Mouse (Mus musculus) ES-E14 (cell line): ENCODE measurements at regions not wholly inside any gene's neighbourhood (a gene's known extent, or its start where the extent isn't known, plus 50 kb on each side); places are given as distances from the start of the nearest gene placed in this dataset.

ENCODE experiments used
- DNase-seq: peaks from one replicate; pipeline ENCODE4 v3.0.0-alpha.2; 2013; ENCODE audit warnings: low read depth, low spot score
- H3K27ac ChIP-seq: 2 replicates; pipeline ENCODE4 v1.5.1; 2012; ENCODE audit warnings: low read depth, mild to moderate bottlenecking, low read length, moderate library complexity, mixed read lengths; ENCODE audit not compliant: poor library complexity, insufficient read depth, severe bottlenecking
- H3K36me3 ChIP-seq: 2 replicates; pipeline ENCODE4 v1.6.1; 2012; ENCODE audit warnings: mild to moderate bottlenecking, low read length, moderate library complexity, mixed read lengths; ENCODE audit not compliant: control insufficient read depth, poor library complexity, insufficient read depth, severe bottlenecking
- H3K4me1 ChIP-seq, 2 experiments: fragments of 150-350 bp in 1 of 2; sonication (generic) in 1 of 2; 2 replicates each; pipeline ENCODE4 v1.6.1; 2012; ENCODE audit warnings: low read length in 2 of 2, mild to moderate bottlenecking in 1 of 2, mixed read lengths in 1 of 2; ENCODE audit not compliant: control insufficient read depth in 2 of 2, insufficient read depth in 2 of 2, poor library complexity in 1 of 2
- H3K4me3 ChIP-seq, 2 experiments: fragments of 150-350 bp in 1 of 2; sonication (generic) in 1 of 2; 2 replicates each; pipeline ENCODE4 v1.5.1; 2012; ENCODE audit warnings: low read length in 2 of 2, low read depth in 1 of 2, mild to moderate bottlenecking in 1 of 2, mixed read lengths in 1 of 2; ENCODE audit not compliant: insufficient read depth in 1 of 2, poor library complexity in 1 of 2, severe bottlenecking in 1 of 2
- H3K9ac ChIP-seq: 2 replicates; pipeline ENCODE4 v1.6.1; 2012; ENCODE audit warnings: low read depth, mild to moderate bottlenecking, low read length, mixed read lengths; ENCODE audit not compliant: poor library complexity, insufficient read depth, severe bottlenecking
- H3K9me3 ChIP-seq: fragments of 150-350 bp; sonication (generic); 2 replicates; pipeline ENCODE4 v1.6.1; 2012; ENCODE audit warnings: low read depth, mild to moderate bottlenecking, low read length; ENCODE audit not compliant: control insufficient read depth, insufficient read depth
- CHD2 ChIP-seq: IDR thresholded peaks from 2 replicates; pipeline ENCODE4 v1.6.1; 2014; ENCODE audit warnings: mild to moderate bottlenecking, low read depth, low read length, inconsistent platforms
- HCFC1 ChIP-seq: IDR thresholded peaks from 2 replicates; pipeline ENCODE4 v1.6.1; 2012; ENCODE audit warnings: low read length, inconsistent platforms, borderline replicate concordance; ENCODE audit not compliant: insufficient read depth
- MAFK ChIP-seq: IDR thresholded peaks from 2 replicates; pipeline ENCODE4 v1.6.1; 2014; ENCODE audit warnings: mild to moderate bottlenecking, low read depth, low read length, inconsistent platforms; ENCODE audit not compliant: insufficient read depth
- ZC3H11A ChIP-seq: IDR thresholded peaks from 2 replicates; pipeline ENCODE4 v1.6.1; 2012; ENCODE audit warnings: low read depth, mild to moderate bottlenecking, inconsistent platforms, low read length, borderline replicate concordance
- ZNF384 ChIP-seq: IDR thresholded peaks from 2 replicates; pipeline ENCODE4 v1.6.1; 2012; ENCODE audit warnings: low read depth, low read length, inconsistent platforms
- in situ Hi-C, 2 experiments: fragments of 600-800 bp; cut with MboI; formaldehyde crosslinking; loops; one replicate each; pipeline ENCODE4 v1.15.1; 2025; ENCODE audit warnings: low sequenced_read_pairs in 2 of 2, inconsistent platforms in 1 of 2; ENCODE audit not compliant: unreplicated experiment in 2 of 2

GRCm38 (mm10) chr15:31106907-31107306, 117.2 kb upstream of the Dap start:
- H3K27ac ChIP-seq: no peak overlapping the region
- no peaks in the 10 kb centered on the region for H3K36me3 ChIP-seq
- H3K9ac ChIP-seq: no peak overlapping the region
- DNase-seq: no peak
- TF ChIP-seq MAFK (no peak), CHD2 (no peak)
- no peak overlapping the region for H3K4me3 ChIP-seq
- H3K9me3 ChIP-seq: no peaks in the 10 kb centered on the region
- in situ Hi-C loops: no loop called here
- H3K4me1 ChIP-seq: no peaks in the 10 kb centered on the region

DNA sequence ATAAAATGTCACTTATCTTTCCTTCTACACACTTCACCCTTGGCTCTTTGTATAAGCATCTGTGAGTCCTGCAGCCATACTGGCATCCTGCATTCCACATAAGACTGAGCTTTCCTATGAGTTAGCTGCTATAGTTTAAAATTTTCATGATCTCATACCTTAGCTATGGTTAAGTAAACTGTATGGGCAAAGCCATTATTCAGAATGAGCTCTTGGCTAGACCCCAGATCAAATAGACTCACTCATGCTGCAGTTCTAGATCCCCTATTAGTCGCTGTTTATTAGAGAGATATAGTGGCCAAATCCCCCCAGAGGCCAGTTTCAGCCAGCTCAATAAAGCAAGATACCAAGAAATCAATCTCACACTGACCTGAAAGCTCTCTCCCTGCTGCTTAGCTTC, 110.9 kb upstream of the Dap start:
- Histone ChIP-seq H3K36me3 (no peaks in the 10 kb centered on the region), H3K4me3 (no peak overlapping the region), H3K4me1 (no peaks in the 10 kb centered on the region), H3K9ac (no peak overlapping the region), H3K27ac (no peak overlapping the region), H3K9me3 (no peaks in the 10 kb centered on the region)
- no peak for TF ChIP-seq ZC3H11A
- no peak for TF ChIP-seq HCFC1
- TF ChIP-seq MAFK: no peak
- TF ChIP-seq CHD2: no peak
- TF ChIP-seq ZNF384: no peak
- DNase-seq: no peak
- in situ Hi-C loops: no loop called here

GRCm38 (mm10) chr15:31117338-31117737, 106.8 kb upstream of the Dap start:
- in situ Hi-C loops: no loop called here
- Histone ChIP-seq H3K27ac (no peak overlapping the region), H3K9ac (no peak overlapping the region), H3K36me3 (no peaks in the 10 kb centered on the region), H3K4me1 (no peaks in the 10 kb centered on the region), H3K4me3 (no peak overlapping the region), H3K9me3 (no peaks in the 10 kb centered on the region)
- no peak for TF ChIP-seq ZC3H11A
- no peak for TF ChIP-seq HCFC1
- DNase-seq: no peak

DNA sequence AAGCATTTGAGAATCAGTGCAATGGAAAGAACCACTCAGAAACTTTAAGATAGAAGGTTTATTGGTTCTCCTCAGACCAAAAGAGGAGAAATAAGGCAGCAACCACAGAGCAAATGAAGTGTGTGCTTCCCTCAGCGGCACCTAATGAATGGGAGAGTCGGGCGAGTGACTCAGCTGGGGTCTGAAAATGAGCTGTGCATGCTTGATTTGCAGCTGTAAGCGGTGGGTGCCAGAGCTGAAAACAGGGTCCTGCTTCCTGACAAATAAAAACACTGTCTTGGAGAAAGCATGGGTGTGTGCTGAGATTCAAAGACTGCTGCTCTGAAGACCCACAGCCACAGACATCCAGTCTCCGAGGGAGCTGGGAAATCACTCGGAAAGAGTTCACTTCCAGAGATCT, 104.0 kb upstream of the Dap start:
- no peak overlapping the region for H3K9ac ChIP-seq
- H3K27ac ChIP-seq: no peak overlapping the region
- DNase-seq: no peak
- no peaks in the 10 kb centered on the region for H3K9me3 ChIP-seq
- H3K4me1 ChIP-seq: no peaks in the 10 kb centered on the region
- in situ Hi-C loops: no loop called here
- H3K4me3 ChIP-seq: no peak overlapping the region
- no peaks in the 10 kb centered on the region for H3K36me3 ChIP-seq
- TF ChIP-seq CHD2 (no peak), ZC3H11A (no peak), ZNF384 (no peak), HCFC1 (no peak), MAFK (no peak)

DNA sequence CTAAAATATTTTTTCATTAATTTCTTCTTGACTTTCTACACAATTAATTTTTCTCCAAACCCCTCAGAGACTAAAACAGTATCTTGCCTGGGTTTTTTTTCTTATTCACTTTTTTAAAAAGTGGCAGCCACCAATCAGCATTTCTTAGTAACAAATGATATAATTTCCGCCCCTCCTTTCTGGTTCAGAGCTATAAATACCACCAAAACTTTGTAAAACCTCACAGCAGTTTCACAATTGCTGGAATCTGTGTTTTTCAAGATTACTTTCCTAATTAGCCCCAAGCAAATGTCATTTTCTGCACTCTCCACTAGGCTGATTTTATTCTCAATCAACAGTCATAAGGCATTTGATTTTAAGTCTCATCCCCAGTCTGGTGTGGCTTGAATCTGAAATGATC, 98.3 kb upstream of the Dap start:
- TF ChIP-seq MAFK: no peak
- TF ChIP-seq ZNF384: no peak
- TF ChIP-seq CHD2: no peak
- TF ChIP-seq HCFC1: no peak
- no peak for TF ChIP-seq ZC3H11A

More for the DNA sequence above, 98.3 kb upstream of the Dap start:
- H3K27ac ChIP-seq: no peak overlapping the region
- H3K4me3 ChIP-seq: no peak overlapping the region
- H3K4me1 ChIP-seq: peaks cover 5 to 9% of the 10 kb centered on the region in 2 experiments; a peak in 3 of 4 replicates
- no peaks in the 10 kb centered on the region for H3K36me3 ChIP-seq
- DNase-seq: no peak
- H3K9ac ChIP-seq: no peak overlapping the region
- in situ Hi-C loops: no loop called here
- H3K9me3 ChIP-seq: no peaks in the 10 kb centered on the region
